Mouse (Mus musculus) T-helper 17 cell (primary cell): ENCODE results near the gene Mob3b.

Experiments
- in situ Hi-C, 2 experiments: fragments of 300-600 bp; cut with MboI, MseI; formaldehyde crosslinking; loops; 1 replicate in 1 of 2; 2 replicates in 1 of 2; pipeline ENCODE4 v1.15.1; 2025; ENCODE audit warnings: high pct_unique_total_duplicates in 2 of 2

The Mob3b gene

DNA sequence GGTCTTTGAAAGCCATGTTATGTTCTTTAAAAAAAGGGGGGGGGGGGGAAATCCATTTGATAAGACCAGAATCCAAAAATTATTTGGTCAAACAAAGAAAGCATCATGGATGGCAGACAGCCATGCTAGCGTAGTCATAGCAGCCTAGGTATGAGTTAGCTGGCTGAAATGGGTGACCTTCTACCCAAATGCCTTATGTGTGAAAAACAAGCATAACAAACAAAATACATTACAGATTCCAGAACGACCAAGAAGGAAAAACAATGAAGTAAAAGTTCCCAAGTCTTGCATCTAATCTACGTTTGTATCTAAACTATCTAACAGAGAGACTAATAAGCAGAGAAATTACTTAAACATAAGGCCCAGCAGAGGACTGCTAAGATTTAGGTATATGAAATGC, 6.6 kb downstream of the Mob3b start:
- in situ Hi-C loops, result loop anchor here in 1 of 2 experiments (5.0 kb wide), 1 partner anchor 77 kb away; the partner anchor contains the start of gene C9orf72

DNA sequence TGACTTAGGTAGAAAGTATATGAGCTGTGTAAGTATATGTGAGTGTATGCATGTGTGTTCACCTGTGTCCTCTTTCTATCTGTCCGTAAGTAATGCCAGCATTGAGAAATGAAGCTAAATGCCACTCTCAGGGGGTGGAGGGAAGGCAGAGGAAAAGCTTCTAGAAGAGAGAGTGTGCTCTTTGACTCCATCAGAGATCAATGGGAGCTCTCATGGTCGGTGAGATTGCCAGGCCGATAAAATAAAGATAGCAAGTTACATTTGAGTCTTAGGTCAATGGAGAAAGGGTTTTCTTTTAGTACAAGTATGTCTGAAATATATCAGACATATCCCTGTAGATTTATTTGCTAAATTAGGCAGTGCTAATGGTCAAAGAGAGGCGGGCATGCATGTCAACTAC, 9.0 kb downstream of the Mob3b start:
- in situ Hi-C loops, result no loop called here

DNA sequence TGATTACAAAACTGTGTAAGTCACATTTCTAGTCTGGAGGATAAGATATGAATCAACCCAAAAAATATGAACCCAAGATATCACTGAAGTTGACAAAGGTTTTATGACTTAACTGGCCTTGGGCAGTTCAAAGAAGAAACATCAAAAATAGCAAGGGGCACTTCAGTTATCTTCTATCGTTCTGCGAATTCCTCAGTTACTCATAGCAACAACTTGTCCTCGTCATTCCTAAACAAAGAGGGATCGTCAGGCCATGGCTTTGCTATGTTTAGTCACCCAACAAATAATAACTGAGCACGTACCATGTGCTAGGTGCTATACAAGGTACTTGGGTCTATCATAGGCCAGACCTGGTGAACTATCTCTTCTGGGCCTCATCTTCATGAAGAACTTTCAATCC, 10.7 kb downstream of the Mob3b start:
- in situ Hi-C loops, result no loop called here

DNA sequence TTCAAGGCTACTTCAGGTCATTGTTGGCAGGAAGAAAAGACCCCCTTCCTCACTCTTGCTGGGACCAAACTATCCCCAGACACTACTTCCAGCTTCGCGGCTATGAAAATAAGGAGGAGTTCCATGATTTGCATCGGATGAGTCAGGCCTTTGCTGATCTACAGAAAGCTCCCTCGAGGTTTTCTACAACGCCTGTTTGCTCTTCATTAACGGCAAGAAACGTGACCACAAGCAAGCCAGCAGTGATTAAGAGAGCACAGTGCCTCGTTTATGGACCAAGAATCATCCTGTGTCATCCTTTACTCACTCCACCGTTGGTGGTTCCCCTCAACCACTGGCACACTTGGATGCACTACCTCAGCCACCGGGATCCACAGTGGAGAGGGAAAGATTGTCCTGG, 11.6 kb downstream of the Mob3b start:
- in situ Hi-C loops, result no loop called here

DNA sequence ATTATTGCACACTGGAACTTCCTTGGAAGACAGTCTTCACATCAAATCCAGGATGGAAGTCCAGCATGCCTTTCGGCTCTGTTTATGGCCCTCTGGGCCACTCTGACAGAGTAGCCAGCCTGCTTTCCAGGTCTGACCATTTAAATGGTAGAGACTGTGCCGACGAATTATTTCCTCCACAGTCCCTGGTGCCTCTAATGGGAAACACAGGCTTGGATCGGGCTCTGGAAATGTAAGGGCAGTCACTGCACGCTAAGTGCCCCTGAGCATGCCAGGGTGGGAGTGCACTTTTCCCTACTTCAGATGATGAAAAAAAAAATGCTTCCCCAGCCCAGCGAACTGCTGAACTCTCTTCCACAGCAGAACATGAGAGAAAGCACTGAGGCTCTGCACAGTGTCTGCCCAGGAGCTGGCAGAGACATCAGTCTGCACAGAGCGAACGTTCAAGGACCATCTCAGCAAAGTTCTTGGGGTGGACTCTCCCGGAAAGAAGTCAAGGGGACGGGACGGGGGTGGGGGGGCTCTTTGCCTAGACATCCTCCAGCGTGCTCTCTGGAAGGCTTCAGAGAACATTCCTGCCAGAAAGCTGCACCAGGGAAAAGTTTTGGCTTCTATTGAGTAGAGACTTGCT, 13.7 kb downstream of the Mob3b start:
- in situ Hi-C loops, result no loop called here

DNA sequence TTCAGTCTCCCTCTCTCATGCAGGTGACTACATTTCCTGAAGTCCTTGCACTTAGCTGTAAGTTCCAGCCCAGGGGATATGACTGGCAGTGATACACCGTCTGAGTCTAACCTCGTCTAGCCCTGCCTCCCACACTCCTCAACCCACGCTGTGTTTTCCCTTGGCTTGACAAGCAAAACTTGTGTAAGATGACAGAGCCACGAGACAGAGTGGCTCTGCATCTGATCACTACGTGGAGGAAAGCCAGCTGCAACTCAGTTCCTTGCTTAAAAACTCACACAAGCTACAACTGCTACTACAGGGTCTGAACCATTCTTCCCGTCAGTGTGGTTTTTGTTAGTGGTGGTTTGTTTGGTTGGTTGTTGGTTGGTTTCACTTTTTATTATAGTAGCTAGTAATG, 17.0 kb downstream of the Mob3b start:
- in situ Hi-C loops, result no loop called here

DNA sequence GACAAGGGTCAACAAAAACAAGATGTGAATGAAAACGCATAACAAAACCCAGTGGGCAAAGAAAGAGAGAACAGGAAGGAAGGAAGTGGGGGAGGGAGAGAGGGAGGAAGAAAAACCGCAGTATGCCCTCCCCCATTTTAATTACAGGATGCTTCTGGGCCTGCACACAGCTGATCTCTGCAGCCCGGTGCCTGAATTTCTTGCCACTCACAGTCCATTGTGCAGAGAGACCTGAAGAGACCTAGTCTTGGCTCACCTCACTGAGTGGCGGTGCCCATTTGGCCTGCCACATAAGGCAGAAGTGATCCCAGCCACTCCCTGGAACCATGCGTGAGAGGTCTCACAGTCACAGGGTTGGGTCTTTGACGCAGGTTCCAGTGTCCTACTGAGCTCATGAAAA, 19.2 kb downstream of the Mob3b start:
- in situ Hi-C loops, result loop anchor here in 1 of 2 experiments (10.0 kb wide), 1 partner anchor 1653 kb away; no protein-coding TSS in a partner anchor

DNA sequence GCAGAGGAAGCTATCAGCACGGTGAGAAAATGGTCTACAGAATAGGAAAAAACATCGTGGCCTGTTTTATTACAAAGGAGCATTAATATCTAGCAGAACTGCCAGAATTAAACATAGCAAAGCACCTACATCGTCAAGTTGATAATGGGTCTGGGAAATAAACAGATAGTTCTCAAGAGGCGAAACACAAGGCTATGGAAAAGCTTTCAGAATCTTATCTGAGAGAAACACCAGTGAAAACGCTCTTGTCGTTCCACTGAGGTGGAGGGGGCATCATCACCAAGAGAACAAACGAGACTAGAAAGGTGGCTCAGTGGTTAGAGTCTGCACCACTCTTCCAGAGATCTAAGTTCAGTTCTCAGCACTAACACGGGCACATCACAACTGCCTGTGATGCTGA, 20.3 kb downstream of the Mob3b start:
- in situ Hi-C loops, result loop anchor here in 1 of 2 experiments (10.0 kb wide), 1 partner anchor 1652 kb away; no protein-coding TSS in a partner anchor

DNA sequence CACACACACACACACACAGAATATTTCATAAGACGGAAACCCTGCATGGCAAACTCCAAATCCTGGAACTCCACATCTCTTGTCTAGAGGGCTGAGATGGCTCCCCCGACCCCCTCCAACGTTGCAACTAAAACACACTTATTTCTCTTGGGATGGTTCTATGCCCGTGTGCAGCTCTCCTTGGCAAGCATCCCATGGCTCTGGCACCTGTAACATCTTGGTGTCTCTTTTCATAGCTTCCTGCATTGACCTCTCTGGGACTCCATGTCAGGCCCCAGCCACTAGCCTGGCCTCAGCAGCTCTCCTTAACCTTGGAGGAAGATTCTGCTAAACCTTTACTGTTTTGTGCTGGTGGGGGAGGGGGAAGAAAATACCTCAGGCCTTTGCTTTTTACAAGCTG, 21.5 kb downstream of the Mob3b start:
- in situ Hi-C loops, result loop anchor here in 1 of 2 experiments (10.0 kb wide), 1 partner anchor 1651 kb away; no protein-coding TSS in a partner anchor

DNA sequence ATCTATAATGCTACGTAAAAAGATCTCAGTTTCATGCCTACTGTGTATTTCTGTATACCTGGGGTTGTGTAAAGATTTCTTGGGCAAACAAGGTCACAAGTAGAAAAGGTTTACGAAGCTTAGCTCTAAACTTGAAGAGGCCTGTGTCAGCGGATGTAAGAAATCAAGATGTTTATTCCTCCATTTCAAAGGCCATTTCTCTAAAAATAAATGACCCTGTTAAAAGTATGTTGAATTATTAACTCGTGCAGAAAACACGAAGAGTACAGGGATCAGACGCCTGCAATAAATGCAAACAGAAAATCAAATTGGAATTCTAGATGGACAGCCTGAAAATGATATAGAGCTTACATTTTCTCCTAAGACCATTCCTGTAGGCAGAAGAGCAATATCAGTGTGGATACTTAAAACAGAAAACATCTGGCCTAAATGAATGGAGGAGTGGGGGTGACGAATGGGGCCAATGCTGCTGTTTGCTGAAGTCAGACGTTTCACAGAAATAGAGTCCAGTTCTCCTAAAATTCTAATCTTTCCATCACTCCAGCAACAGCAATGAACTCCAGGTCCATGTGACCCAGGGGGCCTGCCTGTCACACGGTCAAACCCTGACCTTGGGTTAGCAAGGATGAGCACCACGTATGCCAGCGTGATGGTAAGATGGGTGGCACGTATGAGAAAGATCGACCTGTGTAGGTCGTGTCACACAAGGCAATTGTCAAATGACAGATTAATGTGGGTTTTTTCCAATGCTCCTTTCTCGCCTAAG, 22.3 kb downstream of the Mob3b start:
- in situ Hi-C loops, result loop anchor here (5.0 to 10.0 kb wide), 3 partner anchors 38 to 1650 kb away; no protein-coding TSS in a partner anchor

DNA sequence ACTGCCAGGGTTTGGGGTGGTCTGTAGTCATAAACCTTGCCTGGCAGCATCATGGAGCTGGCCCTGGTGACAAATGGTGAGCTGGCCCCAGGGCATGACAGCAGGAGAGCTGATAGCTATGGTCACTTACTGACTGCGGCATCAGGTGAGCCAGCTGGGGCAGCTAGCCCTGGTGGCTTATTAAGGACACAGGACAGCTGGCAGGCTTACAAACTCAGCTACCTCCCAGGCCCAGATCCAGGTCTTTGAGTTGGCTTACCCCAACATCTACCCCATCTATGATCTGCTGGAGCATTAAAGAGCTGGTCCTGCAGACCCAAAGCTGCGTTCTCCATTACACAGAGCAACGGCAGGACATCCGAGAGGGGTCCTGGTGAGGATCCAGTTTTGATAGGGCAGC, 23.9 kb downstream of the Mob3b start:
- in situ Hi-C loops, result loop anchor here (5.0 to 10.0 kb wide), 3 partner anchors 36 to 1649 kb away; no protein-coding TSS in a partner anchor

DNA sequence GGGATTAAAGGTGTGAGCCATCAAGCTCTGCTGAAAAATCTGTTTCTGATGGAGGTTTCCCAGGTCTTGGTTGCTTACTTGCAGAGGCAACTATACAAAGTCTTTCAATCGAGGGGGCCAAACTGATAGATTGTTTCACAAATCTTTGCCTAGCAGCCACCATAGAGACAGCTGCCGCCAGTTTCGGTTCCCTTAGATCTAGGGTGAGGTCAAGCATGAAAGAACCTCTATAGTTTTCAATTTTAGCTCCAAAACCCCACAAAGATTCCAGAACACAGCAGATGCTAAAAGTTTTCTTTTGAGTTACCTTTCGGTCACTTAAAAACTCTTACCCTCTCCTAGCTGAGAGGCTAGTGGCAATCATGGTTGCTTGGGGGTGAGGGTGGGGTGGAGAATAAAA, 25.7 kb downstream of the Mob3b start:
- in situ Hi-C loops, result loop anchor here (5.0 to 10.0 kb wide), 3 partner anchors 34 to 1647 kb away; no protein-coding TSS in a partner anchor

DNA sequence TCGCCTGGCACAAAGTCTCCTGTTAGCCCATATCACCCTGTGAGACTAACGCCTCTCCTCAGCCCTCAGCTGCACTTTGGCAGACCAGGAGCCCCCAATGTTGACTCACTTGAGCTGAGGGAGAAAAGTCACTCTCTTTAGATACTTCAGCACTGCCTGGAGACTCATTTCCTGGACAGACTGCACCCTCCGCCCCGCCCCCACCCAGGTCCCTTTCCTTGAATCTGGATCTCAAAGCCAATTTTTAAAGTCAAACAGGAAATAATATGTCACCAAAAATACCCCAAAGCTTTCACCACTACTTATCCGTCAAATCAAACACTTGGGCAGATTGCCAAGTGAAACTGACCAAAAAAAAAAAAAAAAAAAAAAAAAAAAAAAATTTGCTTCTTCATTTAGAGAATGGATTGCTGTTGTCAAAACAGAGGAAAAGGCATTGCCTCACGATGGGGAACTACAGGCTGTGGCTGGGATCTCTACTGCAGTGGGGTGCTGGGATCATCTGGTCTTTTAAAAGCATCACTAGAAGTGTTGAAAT, 26.8 kb downstream of the Mob3b start:
- in situ Hi-C loops, result loop anchor here (5.0 to 10.0 kb wide), 3 partner anchors 33 to 1646 kb away; no protein-coding TSS in a partner anchor

DNA sequence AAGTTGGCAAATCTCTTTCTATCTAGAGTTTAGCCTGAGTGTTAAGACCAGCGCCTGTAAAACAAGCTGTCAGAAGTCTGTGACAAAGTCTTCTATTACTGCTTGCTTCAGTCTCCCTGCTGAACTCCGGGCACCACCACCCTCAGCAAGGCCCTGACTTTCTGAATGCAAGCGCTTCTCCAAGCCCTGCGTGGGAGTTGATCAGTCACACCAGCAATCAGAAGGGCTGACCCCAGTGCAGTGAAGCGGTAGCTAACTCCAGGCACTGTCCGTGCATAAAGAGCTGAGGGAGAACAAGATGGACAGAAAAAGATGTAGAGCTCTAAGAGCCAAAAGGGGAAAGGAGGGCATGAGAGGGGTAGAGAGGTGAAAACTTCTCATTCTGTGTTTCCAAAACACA, 29.5 kb downstream of the Mob3b start:
- in situ Hi-C loops, result no loop called here

DNA sequence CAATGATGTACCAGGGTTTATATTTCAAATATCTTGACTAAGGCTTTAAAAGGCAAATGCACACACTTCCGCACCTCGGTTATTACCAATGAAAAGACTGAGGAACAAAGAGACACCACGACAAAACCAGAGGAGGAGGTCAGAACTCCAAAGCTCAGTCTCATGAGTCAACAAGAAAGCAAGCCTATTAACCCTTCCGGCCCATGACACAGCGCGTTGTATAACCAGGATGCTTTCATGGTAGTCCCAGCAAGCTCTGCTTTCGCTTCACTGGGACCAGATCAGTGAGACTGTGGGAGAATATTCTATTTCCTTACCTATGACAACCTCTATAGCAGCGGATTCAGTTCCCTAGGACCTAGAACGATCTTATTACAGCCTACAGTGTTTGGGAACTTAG, 30.5 kb downstream of the Mob3b start:
- in situ Hi-C loops, result no loop called here

DNA sequence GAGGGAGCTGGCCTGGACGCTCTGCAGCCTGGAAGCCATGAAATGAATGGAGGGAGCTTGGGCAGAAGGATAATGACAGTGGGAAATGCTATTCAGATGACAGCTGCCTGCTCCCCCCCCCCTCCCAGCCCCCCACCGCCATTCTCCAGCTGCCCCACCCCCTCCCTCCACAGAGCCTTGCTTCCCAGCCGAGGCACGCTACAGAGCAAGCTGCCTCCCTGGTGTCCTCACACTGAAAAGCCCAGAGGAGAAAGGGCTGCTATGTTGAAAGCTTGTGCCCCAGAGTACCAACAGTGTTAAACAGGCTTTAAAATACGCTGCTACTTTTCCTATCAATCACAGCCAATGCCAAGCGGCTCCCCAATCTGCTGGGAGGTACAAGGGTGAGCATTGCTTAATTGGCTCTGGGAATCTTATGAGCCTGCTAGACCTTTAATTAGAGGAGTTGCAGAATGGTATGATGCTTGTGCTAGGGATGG, 31.9 kb downstream of the Mob3b start:
- in situ Hi-C loops, result no loop called here

DNA sequence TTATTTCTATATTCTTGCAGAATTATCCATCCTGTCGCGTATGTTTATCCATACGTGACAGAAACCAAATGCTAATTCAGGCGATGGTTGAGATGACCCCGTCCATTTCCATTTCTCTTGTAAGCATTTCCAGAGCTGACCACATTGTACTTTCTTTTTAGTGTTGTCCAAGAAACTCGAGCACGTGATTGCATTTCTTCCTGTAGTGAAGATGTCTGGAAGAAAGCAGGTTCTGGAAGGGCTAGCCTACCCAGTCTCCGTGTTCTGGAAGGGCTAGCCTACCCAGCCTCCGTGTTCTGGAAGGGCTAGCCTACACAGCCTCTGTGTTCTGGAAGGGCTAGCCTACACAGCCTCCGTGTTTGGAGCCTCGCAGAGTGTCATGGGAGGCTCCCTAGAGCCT, 33.3 kb downstream of the Mob3b start:
- in situ Hi-C loops, result no loop called here

DNA sequence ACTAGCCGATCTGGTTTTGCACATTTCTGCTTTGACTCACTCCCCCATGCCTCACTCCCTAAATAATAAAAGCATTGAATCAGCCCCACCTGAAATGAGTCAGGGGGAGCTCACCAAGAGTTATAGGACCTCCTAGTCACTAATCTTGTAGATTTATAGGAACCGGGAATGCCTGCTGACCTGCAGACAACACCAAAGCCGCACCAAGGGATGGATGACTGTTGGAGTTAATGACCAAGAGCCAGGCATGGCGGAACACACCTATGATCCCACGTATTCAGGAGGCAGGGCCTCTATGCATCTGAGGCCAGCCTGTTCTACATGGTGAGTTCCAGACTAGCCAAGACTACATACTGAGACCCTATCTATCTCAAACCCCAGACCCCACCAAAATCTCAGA, 34.2 kb downstream of the Mob3b start:
- in situ Hi-C loops, result no loop called here

DNA sequence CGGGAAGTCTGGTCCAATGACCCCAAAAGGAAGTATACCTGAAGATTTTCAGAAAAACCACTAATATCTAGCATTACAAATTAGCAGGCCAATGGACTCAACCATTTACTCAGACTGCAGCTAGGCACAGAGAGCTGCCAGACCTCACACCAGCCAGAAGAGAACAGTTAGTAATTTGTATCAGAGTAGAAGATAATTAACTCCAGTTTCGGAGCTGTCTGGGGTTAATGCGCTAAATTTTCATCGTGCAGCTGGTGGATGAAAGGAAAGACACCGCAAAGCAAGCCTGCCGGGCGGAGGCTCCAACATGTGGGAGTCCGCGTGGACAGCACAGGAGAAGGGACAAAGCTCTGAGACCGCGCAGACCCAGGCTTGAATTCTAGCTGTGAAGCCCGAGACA, 36.2 kb downstream of the Mob3b start:
- in situ Hi-C loops, result no loop called here

DNA sequence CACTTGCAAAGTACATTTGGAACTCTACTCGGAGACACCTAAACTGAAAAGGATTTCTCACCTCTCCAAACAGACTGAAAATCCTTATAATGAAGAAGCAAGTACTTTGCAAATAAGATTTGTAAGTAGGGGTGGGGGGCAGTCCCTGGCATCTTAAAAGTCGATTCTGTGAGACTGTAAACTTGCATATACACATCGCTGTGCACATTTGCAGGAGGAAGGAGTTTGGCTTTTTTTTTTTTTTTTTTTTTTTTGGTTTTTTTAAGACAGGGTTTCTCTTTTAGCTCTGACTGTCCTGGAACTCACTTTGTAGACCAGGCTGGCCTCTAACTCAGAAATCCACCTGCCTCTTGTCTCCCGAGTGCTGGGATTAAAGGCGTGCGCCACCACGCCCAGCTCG, 36.7 kb downstream of the Mob3b start:
- in situ Hi-C loops, result no loop called here

DNA sequence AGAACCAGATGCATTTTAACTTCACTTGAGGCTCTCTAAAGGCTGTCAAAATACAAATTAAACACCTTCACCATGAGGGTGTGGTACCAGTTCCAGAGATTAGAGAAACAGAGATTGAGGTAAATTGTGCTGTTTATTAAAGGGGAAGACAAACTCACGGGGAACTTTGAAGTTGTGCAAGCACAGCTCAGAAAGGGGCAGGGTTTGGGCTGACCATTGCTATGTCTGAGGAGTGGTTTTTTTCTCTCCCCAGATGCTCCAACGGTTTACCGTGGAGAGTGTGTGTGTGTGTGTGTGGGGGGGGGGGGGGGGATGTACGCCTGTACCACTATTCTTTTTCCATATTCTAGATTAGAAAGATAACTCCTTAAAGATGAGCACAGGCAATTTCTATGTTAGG, 37.1 kb downstream of the Mob3b start:
- in situ Hi-C loops, result no loop called here

DNA sequence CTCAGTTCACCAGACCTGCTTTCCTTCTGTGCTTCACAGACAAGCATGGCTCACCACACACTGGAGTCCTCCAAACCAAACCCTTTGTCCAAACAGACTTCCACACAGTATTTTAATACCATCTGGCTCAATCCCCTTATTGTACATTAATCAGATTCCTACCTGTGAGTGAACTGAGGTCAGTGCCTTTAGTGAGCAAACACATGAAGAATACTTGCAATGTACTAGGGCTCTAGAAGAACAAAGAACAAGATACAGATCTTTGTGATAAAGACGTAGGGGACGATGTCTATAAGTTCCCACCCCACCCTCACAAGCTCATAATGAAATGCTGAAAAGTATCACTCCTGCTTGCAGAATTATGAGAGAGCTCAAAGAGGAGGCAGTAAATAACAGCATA, 38.4 kb downstream of the Mob3b start:
- in situ Hi-C loops, result no loop called here
